Mouse (Mus musculus): Measurements from ENCODE around the gene Htt.
"Not testable (repeated sequence)": the region's sequence is repeated elsewhere in the genome, so short reads cannot be mapped to it uniquely, and the experiment has no call there.

DNA sequence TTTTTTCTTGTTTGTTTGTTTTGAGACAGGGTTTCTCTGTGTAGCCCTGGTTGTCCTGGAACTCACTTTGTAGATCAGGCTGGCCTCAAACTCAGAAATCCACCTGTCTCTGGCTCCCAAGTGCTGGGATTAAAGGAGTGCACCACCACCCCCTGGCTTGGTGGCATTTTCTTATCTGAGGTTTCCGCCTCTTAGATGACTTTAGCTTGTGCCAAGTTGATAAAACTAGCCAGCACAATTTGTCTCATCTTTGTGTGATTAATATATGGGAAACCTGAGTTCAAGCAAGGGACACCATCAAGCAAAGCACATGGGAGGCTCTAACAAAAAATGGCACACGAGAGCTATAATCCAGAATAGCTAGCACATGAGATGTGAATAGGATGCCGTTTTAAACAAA, 118.8 kb downstream of the Htt start:
- not testable (repeated sequence) for TF ChIP-seq CTCF, EP300 (IDR thresholded peaks at IDR 0.05; ENCODE audit: low read depth)

Data from heart, postnatal 0 days (tissue).